16 mouse cellular contexts compared by ENCODE assay signal in the genomic region with DNA sequence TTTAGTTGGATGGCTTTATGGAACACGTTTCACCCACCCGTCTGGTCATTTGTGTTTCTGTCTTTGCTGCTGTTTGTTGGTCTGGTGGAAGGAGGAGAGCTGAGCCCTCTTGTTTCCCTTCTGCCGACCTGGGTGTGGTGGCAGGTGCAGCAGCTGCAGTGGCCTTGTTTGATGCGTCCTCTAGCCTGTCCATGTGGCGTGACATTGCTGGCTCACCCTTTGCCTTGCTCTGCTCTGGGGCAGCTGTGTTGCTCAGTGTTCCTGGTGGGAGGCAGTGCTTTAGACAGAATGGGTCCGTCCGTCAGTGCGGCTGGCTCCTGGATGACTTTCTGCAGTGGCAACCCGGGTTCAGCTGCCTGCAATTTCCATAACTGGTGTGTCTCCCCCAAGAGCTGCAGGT. TPM values are rescaled to one million over a fixed set of nuclear protein-coding genes. Genes with fewer than 3 reads are reported as not detected.
A peak's percentile ranks its signal among the peaks of the same experiment; 100 is the strongest.
DNase-seq lines count a peak whose midpoint lies in the region; ATAC-seq and TF ChIP-seq lines count a peak whose summit lies in the region.
"Had no signal": no experiment of that assay in that cellular context is flagged by ENCODE, and none has a peak within 500 bp of the region (broad histone marks: within the 10 kb centered on the region; RNA-seq: fewer than 3 reads in every experiment).

No protein-coding gene starts in this region.

- no peak overlapping the region for H3K4me3 ChIP-seq in heart, embryonic 10.5 days
- H3K4me3 ChIP-seq in hindbrain, embryonic 12.5 days: no peak overlapping the region
- no peak overlapping the region for H3K4me3 ChIP-seq in hindbrain, embryonic 13.5 days
- H3K4me3 ChIP-seq in MEL (ENCODE audit: control insufficient read depth in 1 of 2, insufficient read depth in 1 of 2, low read depth in 2 of 2, low read length in 2 of 2) (no peak overlapping the region), myocyte (no peak overlapping the region)
- no peak overlapping the region for H3K4me3 ChIP-seq in liver, embryonic 12.5 days
- H3K4me3 ChIP-seq: limb, embryonic 13.5 days; neural tube, embryonic 13.5 days had no signal

- H3K79me2 ChIP-seq in MEL (ENCODE audit: control insufficient read depth, insufficient read depth, low read length, poor library complexity): no peaks in the 10 kb centered on the region
- no peaks in the 10 kb centered on the region for H3K79me2 ChIP-seq in myocyte (ENCODE audit: control insufficient read depth, insufficient read depth)

- DNase-seq in heart, embryonic 10.5 days (ENCODE audit: low spot score): no peak
- no peak for DNase-seq in heart, adult 18-20 months
- no peak for DNase-seq in MEL (ENCODE audit: low read depth, low spot score)
- no peak for DNase-seq in right cerebral cortex, postnatal 4 days
- DNase-seq: cerebellum, adult 11-12 months; right cerebral cortex, postnatal 14 days; thymus, adult 2 months had no signal

- H3K4me1 ChIP-seq in heart, embryonic 10.5 days: peaks cover 41% of the 10 kb centered on the region
- peaks cover 13% of the 10 kb centered on the region for H3K4me1 ChIP-seq in hindbrain, embryonic 12.5 days
- H3K4me1 ChIP-seq in hindbrain, embryonic 13.5 days (replicated peaks): peaks cover 32% of the 10 kb centered on the region
- peaks cover 25 to 43% of the 10 kb centered on the region in 2 experiments for H3K4me1 ChIP-seq in MEL (ENCODE audit: control insufficient read depth in 1 of 2, insufficient read depth in 2 of 2, low read length in 2 of 2)
- peaks cover 14% of the 10 kb centered on the region; the same call in 1 of the 2 replicates for H3K4me1 ChIP-seq in liver, embryonic 12.5 days

- WGBS in heart, embryonic 10.5 days: 80% methylated on average over 9 of the region's 9 CpGs
- WGBS in hindbrain, embryonic 12.5 days: 72% methylated on average over 9 of the region's 9 CpGs
- WGBS in hindbrain, embryonic 13.5 days: 62% methylated on average over 9 of the region's 9 CpGs
- WGBS in liver, embryonic 12.5 days (ENCODE audit: insufficient replicate concordance): 78% methylated on average over 9 of the region's 9 CpGs

- no peak for TF ChIP-seq EP300 in MEL (IDR thresholded peaks at IDR 0.05; ENCODE audit: low read depth in 1 of 2, low read length in 2 of 2)

- ATAC-seq in hindbrain, embryonic 12.5 days (ENCODE audit: low FRiP score): no peak
- no peak for ATAC-seq in hindbrain, embryonic 13.5 days (ENCODE audit: low FRiP score)
- no peak for ATAC-seq in liver, embryonic 12.5 days
- ATAC-seq: forebrain, embryonic 16.5 days; hindbrain, embryonic 16.5 days had no signal

- no peak overlapping the region for H3ac ChIP-seq in myocyte (ENCODE audit: control insufficient read depth, insufficient read length)

- H3K36me3 ChIP-seq in heart, embryonic 10.5 days: peaks cover 92% of the 10 kb centered on the region
- H3K36me3 ChIP-seq in hindbrain, embryonic 12.5 days: peaks cover 88% of the 10 kb centered on the region
- peaks cover 91% of the 10 kb centered on the region for H3K36me3 ChIP-seq in hindbrain, embryonic 13.5 days
- H3K36me3 ChIP-seq in MEL (ENCODE audit: control insufficient read depth in 1 of 2, insufficient read depth in 2 of 2, low read length in 2 of 2) (peaks cover 0 to 38% of the 10 kb centered on the region in 2 experiments; a peak in 3 of 4 replicates), myocyte (ENCODE audit: control insufficient read depth, insufficient read depth) (peaks cover 35% of the 10 kb centered on the region)
- H3K36me3 ChIP-seq in liver, embryonic 12.5 days: peaks cover 93% of the 10 kb centered on the region

- no peaks in the 10 kb centered on the region for H3K9me3 ChIP-seq in heart, embryonic 10.5 days
- no peaks in the 10 kb centered on the region for H3K9me3 ChIP-seq in hindbrain, embryonic 12.5 days (replicated peaks)
- no peaks in the 10 kb centered on the region for H3K9me3 ChIP-seq in hindbrain, embryonic 13.5 days
- no peaks in the 10 kb centered on the region for H3K9me3 ChIP-seq in MEL (replicated peaks; ENCODE audit: insufficient read depth, low read length)
- H3K9me3 ChIP-seq in liver, embryonic 12.5 days (replicated peaks): no peaks in the 10 kb centered on the region
- H3K9me3 ChIP-seq: limb, embryonic 13.5 days; megakaryocyte, embryonic 14.5 days; neural tube, embryonic 13.5 days had no signal

- H3K9ac ChIP-seq in hindbrain, embryonic 12.5 days: no peak overlapping the region
- H3K9ac ChIP-seq in hindbrain, embryonic 13.5 days: no peak overlapping the region
- no peak overlapping the region; the same call in 1 of the 2 replicates for H3K9ac ChIP-seq in MEL (ENCODE audit: control insufficient read depth, low read depth, low read length, poor library complexity, severe bottlenecking)
- H3K9ac ChIP-seq in liver, embryonic 12.5 days: no peak overlapping the region
- H3K9ac ChIP-seq: limb, embryonic 13.5 days; neural tube, embryonic 13.5 days had no signal

- TF ChIP-seq RAD21 in MEL (IDR thresholded peaks at IDR 0.05; ENCODE audit: low read depth, low read length): no peak

- H3K4me2 ChIP-seq in hindbrain, embryonic 12.5 days (replicated peaks): no peak overlapping the region
- no peak overlapping the region for H3K4me2 ChIP-seq in hindbrain, embryonic 13.5 days
- no peak overlapping the region for H3K4me2 ChIP-seq in myocyte (ENCODE audit: low read depth)
- H3K4me2 ChIP-seq in liver, embryonic 12.5 days: no peak overlapping the region
- H3K4me2 ChIP-seq: limb, embryonic 13.5 days; neural tube, embryonic 13.5 days had no signal

- TF ChIP-seq POLR2A in MEL (IDR thresholded peaks at IDR 0.05; ENCODE audit: control insufficient read depth in 1 of 2, insufficient read depth in 1 of 2, low read depth in 1 of 2, low read length in 2 of 2, poor library complexity in 1 of 2) (no peak; a peak in 1 of 4 replicates), myocyte (IDR thresholded peaks at IDR 0.05; ENCODE audit: insufficient read length, low read depth) (no peak)

- no peaks in the 10 kb centered on the region for H3K27me3 ChIP-seq in heart, embryonic 10.5 days (ENCODE audit: insufficient read depth, poor library complexity, severe bottlenecking)
- H3K27me3 ChIP-seq in hindbrain, embryonic 12.5 days: no peaks in the 10 kb centered on the region
- no peaks in the 10 kb centered on the region for H3K27me3 ChIP-seq in hindbrain, embryonic 13.5 days
- H3K27me3 ChIP-seq in MEL (ENCODE audit: control insufficient read depth in 1 of 2, insufficient read depth in 2 of 2, low read length in 2 of 2) (no peaks in the 10 kb centered on the region), myocyte (ENCODE audit: control insufficient read depth, insufficient read depth, insufficient read length) (no peaks in the 10 kb centered on the region)
- no peaks in the 10 kb centered on the region for H3K27me3 ChIP-seq in liver, embryonic 12.5 days (replicated peaks)
- H3K27me3 ChIP-seq: limb, embryonic 13.5 days; megakaryocyte, embryonic 14.5 days; neural tube, embryonic 13.5 days had no signal

- H3K27ac ChIP-seq in heart, embryonic 10.5 days: peak overlapping the region; percentile 38
- peak overlapping the region; percentile 55; the same call in 1 of the 2 replicates for H3K27ac ChIP-seq in hindbrain, embryonic 12.5 days
- H3K27ac ChIP-seq in hindbrain, embryonic 13.5 days: no peak overlapping the region
- peak overlapping the region; percentile 70; the same call in 1 of the 2 replicates for H3K27ac ChIP-seq in MEL (ENCODE audit: control insufficient read depth, low read depth, low read length)
- no peak overlapping the region for H3K27ac ChIP-seq in liver, embryonic 12.5 days
- H3K27ac ChIP-seq: limb, embryonic 13.5 days had no signal

- no peak for TF ChIP-seq CTCF in MEL (IDR thresholded peaks at IDR 0.05 in 2 of 3, conservative IDR thresholded peaks at IDR 0.05 in 1 of 3; ENCODE audit: control insufficient read depth in 1 of 3, insufficient read depth in 1 of 3, low read depth in 2 of 3, low read length in 3 of 3, poor library complexity in 1 of 3, severe bottlenecking in 1 of 3)

TF ChIP-seq in MEL, 35 proteins besides CTCF, POLR2A, EP300 and RAD21 (continues in another document):
- TF ChIP-seq KAT2A (conservative IDR thresholded peaks at IDR 0.05; ENCODE audit: low read depth, low read length) (no peak), GABPA (IDR thresholded peaks at IDR 0.05; ENCODE audit: low read depth, low read length) (no peak), POLR2AphosphoS5 (IDR thresholded peaks at IDR 0.05; ENCODE audit: borderline replicate concordance, low read depth, low read length) (no peak), NELFE (IDR thresholded peaks at IDR 0.05; ENCODE audit: low read depth, low read length) (no peak)

TF ChIP-seq in myocyte, 11 proteins besides CTCF, POLR2A, EP300 and RAD21:
- TF ChIP-seq TCF3 (IDR thresholded peaks at IDR 0.05; ENCODE audit: insufficient read length, low read depth) (peak; percentile 91), MAX (IDR thresholded peaks at IDR 0.05; ENCODE audit: low read depth) (no peak), MYOG (IDR thresholded peaks at IDR 0.05; ENCODE audit: control insufficient read depth in 1 of 3, insufficient read depth in 1 of 3, insufficient read length in 2 of 3, low read depth in 2 of 3) (peak; percentile 63 to 90 (median 88)), MYOD1 (IDR thresholded peaks at IDR 0.05; ENCODE audit: control insufficient read depth in 1 of 3, insufficient read length in 2 of 3, low read depth in 2 of 3) (peak; percentile 60 to 94 (median 87))

RNA-seq across cellular contexts. Expression of a gene that starts 38.6 kb away (rescaled TPM):
- 46.2 and 56.0 TPM in 2 replicates for polyA plus RNA-seq in heart, embryonic 10.5 days (2016; fragmentation: Nextera tagmentation; extraction: Ambion mirVana)
- total RNA-seq in heart, adult 18-20 months (2021): 10 to 100 TPM; 86.8 to 98.2 TPM
- polyA plus RNA-seq in hindbrain, embryonic 12.5 days (2016; fragmentation: Nextera tagmentation; extraction: Ambion mirVana): 76.2 and 77.6 TPM in 2 replicates
- polyA plus RNA-seq in hindbrain, embryonic 13.5 days (2015; fragmentation: Nextera tagmentation; extraction: Ambion mirVana): 63.3 and 65.9 TPM in 2 replicates
- 42.0 and 44.6 TPM in 2 replicates for total RNA-seq in MEL (2012; rRNA removed)
- polyA plus RNA-seq in MEL (2012; ENCODE audit: insufficient read depth in 1 of 2, insufficient read length in 2 of 2, low read depth in 1 of 2, low replicate concordance in 2 of 2, missing spikeins in 1 of 2) (10 to 100 TPM in 1 of 2 experiments, not detected in 1; 55.9 TPM), myocyte (2012; fragmentation: generic; extraction: Trizol) (84.8 TPM)
- 26.9 and 27.5 TPM in 2 replicates for polyA plus RNA-seq in liver, embryonic 12.5 days (2016; fragmentation: Nextera tagmentation; extraction: Ambion mirVana)

RNA-seq across cellular contexts. Expression of a gene that starts 45.9 kb away (rescaled TPM):
- polyA plus RNA-seq in heart, embryonic 10.5 days (2016; fragmentation: Nextera tagmentation; extraction: Ambion mirVana): 148 and 164 TPM in 2 replicates
- total RNA-seq in heart, adult 18-20 months (2021): 10 to 100 TPM; 32.7 to 33.4 TPM
- polyA plus RNA-seq in hindbrain, embryonic 12.5 days (2016; fragmentation: Nextera tagmentation; extraction: Ambion mirVana): 165 and 179 TPM in 2 replicates
- polyA plus RNA-seq in hindbrain, embryonic 13.5 days (2015; fragmentation: Nextera tagmentation; extraction: Ambion mirVana): 117 and 118 TPM in 2 replicates
- total RNA-seq in MEL (2012; rRNA removed): 163 and 205 TPM in 2 replicates
- polyA plus RNA-seq in MEL (2012; ENCODE audit: insufficient read depth in 1 of 2, insufficient read length in 2 of 2, low read depth in 1 of 2, low replicate concordance in 2 of 2, missing spikeins in 1 of 2) (100 to 1,000 TPM in 1 of 2 experiments, 10 to 100 TPM in 1; 49.7 to 196 TPM), myocyte (2012; fragmentation: generic; extraction: Trizol) (253 TPM)
- 69.8 and 72.0 TPM in 2 replicates for polyA plus RNA-seq in liver, embryonic 12.5 days (2016; fragmentation: Nextera tagmentation; extraction: Ambion mirVana)

Comparison
In these comparisons a context has a peak if more than half of its experiments do, and no peak if none do; other contexts are left out.
1. H3K27ac ChIP-seq: peak in heart, embryonic 10.5 days (single experiment), hindbrain, embryonic 12.5 days (single experiment) and MEL (single experiment); none in hindbrain, embryonic 13.5 days (single experiment) and liver, embryonic 12.5 days (single experiment).